Mouse (Mus musculus) ES-E14 (cell line): Measurements from ENCODE around the gene Tom1l2.

Source experiments
- HCFC1 ChIP-seq: IDR thresholded peaks from 2 replicates; pipeline ENCODE4 v1.6.1; 2012; ENCODE audit warnings: low read length, inconsistent platforms, borderline replicate concordance; ENCODE audit not compliant: insufficient read depth
- ZNF384 ChIP-seq: IDR thresholded peaks from 2 replicates; pipeline ENCODE4 v1.6.1; 2012; ENCODE audit warnings: low read depth, low read length, inconsistent platforms

DNA sequence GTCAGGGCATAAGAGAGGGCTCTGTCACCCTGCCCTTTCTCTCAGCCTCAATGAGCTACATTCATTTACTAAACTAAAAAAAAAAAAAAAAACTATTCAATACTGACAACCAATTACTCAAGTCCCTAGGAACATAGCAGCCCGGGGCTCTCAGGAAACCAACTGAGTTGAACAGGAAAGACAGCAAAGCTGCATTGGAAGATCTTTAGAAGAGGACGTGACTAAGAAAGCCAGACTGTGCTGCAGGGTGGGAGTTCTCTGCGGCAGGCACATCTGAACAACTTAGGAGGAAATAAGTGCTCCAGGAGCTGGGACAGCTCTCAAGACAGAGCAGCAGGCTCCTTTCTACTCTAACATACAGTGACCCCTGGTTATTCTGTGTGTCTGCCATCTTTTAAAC is 84.1 kb downstream of the Tom1l2 start:
- TF ChIP-seq HCFC1 = no peak
- TF ChIP-seq ZNF384 = no peak
